In the genomic region with DNA sequence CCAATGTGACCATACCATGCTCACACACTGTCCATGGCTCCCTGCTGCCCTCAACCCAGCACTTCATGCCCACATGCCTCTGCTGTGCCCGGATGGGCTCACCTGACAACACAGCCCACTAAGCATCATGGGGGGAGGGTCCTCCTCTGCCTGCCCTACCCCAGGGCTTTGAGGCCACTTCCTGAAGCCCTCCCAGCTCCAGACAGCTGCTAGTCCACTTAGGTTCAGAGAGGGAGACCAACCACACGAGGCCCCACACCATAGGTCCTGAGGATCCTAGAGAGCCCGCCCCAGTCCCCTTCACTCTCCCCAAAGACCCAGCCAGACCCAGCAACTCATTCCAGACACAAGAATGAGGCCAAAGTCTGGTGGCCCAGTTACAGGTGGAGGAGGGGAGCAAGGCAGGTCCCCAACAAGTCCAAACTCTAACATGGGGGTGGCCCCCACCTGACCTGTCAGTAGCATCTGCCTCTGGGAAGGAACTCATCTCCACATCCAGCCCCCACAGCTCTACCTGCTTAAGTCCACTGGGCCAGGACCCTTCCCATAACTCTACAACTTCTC, we compare ENCODE assay signal across 8 mouse cellular contexts. TPM values are rescaled to one million over a fixed set of nuclear protein-coding genes. Genes with fewer than 3 reads are reported as not detected.
DNase-seq lines count a peak whose midpoint lies in the region; ATAC-seq and TF ChIP-seq lines count a peak whose summit lies in the region.

No protein-coding gene starts in this region.

- peaks cover 24% of the 10 kb centered on the region for H3K36me3 ChIP-seq in limb, embryonic 15.5 days
- H3K36me3 ChIP-seq in stomach, postnatal 0 days (ENCODE audit: control insufficient read depth, insufficient read depth, low read length), result peaks cover 4% of the 10 kb centered on the region; the same call in 1 of the 2 replicates

- H3K27ac ChIP-seq in limb, embryonic 15.5 days, result no peak overlapping the region
- 0 out of 2 replicates have a peak overlapping the region, but pooled peaks have one; percentile 30 for H3K27ac ChIP-seq in stomach, postnatal 0 days (replicated peaks)

- DNase-seq in adrenal gland, adult (ENCODE audit: inconsistent age in 2 of 2, low spot score in 1 of 2), result peak; percentile 38 to 46
- no peak for DNase-seq in adrenal gland, adult 8-10 months
- peak; percentile 22 for DNase-seq in retina, postnatal 1 day
- no peak for DNase-seq in retina, embryonic 14.5 days (ENCODE audit: low spot score)
- no peak for DNase-seq in stomach, postnatal 0 days (ENCODE audit: low spot score)
- no peak for DNase-seq in frontal cortex, postnatal 10 days (ENCODE audit: low spot score in 2 of 2)
- no peak for DNase-seq in T-cell, adult 2 months (ENCODE audit: low spot score)

- TF ChIP-seq CTCF in stomach, postnatal 0 days (IDR thresholded peaks at IDR 0.05; ENCODE audit: low read depth), result no peak

- no peak for ATAC-seq in limb, embryonic 15.5 days (ENCODE audit: insufficient number of reproducible peaks, low FRiP score, low TSS enrichment, low read depth)
- no peak for ATAC-seq in stomach, postnatal 0 days (ENCODE audit: low FRiP score, low TSS enrichment)

- 41% methylated on average over 3 of the region's 3 CpGs for WGBS in limb, embryonic 15.5 days
- WGBS in stomach, postnatal 0 days, result 51% methylated on average over 3 of the region's 3 CpGs

- peak overlapping the region; percentile 69 for H3K4me3 ChIP-seq in limb, embryonic 15.5 days
- peak overlapping the region; percentile 95 for H3K4me3 ChIP-seq in stomach, postnatal 0 days (ENCODE audit: low read depth, low read length)

- no peaks in the 10 kb centered on the region for H3K27me3 ChIP-seq in limb, embryonic 15.5 days
- no peaks in the 10 kb centered on the region for H3K27me3 ChIP-seq in stomach, postnatal 0 days (ENCODE audit: control insufficient read depth, insufficient read depth, low read length)

- H3K9ac ChIP-seq in limb, embryonic 15.5 days, result peak overlapping the region; percentile 80; the same call in 1 of the 2 replicates
- H3K9ac ChIP-seq in stomach, postnatal 0 days (ENCODE audit: low read length), result peak overlapping the region; percentile 90

- H3K4me1 ChIP-seq in limb, embryonic 15.5 days, result peaks cover 65% of the 10 kb centered on the region
- peaks cover 25% of the 10 kb centered on the region for H3K4me1 ChIP-seq in stomach, postnatal 0 days (replicated peaks; ENCODE audit: control insufficient read depth, insufficient read depth)

- TF ChIP-seq EP300 in stomach, postnatal 0 days (optimal IDR thresholded peaks at IDR 0.05), result no peak

- H3K4me2 ChIP-seq in limb, embryonic 15.5 days, result peak overlapping the region; percentile 98
- peak overlapping the region; percentile 97 for H3K4me2 ChIP-seq in stomach, postnatal 0 days (replicated peaks; ENCODE audit: low read depth)

- no peaks in the 10 kb centered on the region for H3K9me3 ChIP-seq in limb, embryonic 15.5 days
- H3K9me3 ChIP-seq in stomach, postnatal 0 days (ENCODE audit: control insufficient read depth, low read length), result no peaks in the 10 kb centered on the region

RNA-seq across cellular contexts. Expression of a gene that starts 2.2 kb away (rescaled TPM):
- 10 to 100 TPM; 59.1 to 67.2 (median 62.7) TPM for total RNA-seq in adrenal gland, adult 8-10 months (2022)
- 40.4 and 42.9 TPM in 2 replicates for polyA plus RNA-seq in limb, embryonic 15.5 days (2015; fragmentation: Nextera tagmentation; extraction: Ambion mirVana)
- polyA plus RNA-seq in stomach, postnatal 0 days (2015; fragmentation: Nextera tagmentation; extraction: Ambion mirVana), result 47.0 and 56.1 TPM in 2 replicates

RNA-seq across cellular contexts. Expression of a gene that starts 8.5 kb away (rescaled TPM):
- total RNA-seq in adrenal gland, adult 8-10 months (2022), result 10 to 100 TPM; 15.9 to 18.8 (median 17.7) TPM
- 5.7 and 7.0 TPM in 2 replicates for polyA plus RNA-seq in limb, embryonic 15.5 days (2015; fragmentation: Nextera tagmentation; extraction: Ambion mirVana)
- 8.2 and 9.1 TPM in 2 replicates for polyA plus RNA-seq in stomach, postnatal 0 days (2015; fragmentation: Nextera tagmentation; extraction: Ambion mirVana)

RNA-seq across cellular contexts. Expression of a gene that starts 12.9 kb away (rescaled TPM):
- 100 to 1,000 TPM; 203 to 262 (median 232) TPM for total RNA-seq in adrenal gland, adult 8-10 months (2022)
- polyA plus RNA-seq in limb, embryonic 15.5 days (2015; fragmentation: Nextera tagmentation; extraction: Ambion mirVana), result 104 and 105 TPM in 2 replicates
- 97.1 and 107 TPM in 2 replicates for polyA plus RNA-seq in stomach, postnatal 0 days (2015; fragmentation: Nextera tagmentation; extraction: Ambion mirVana)

RNA-seq across cellular contexts. Expression of a gene that starts 16.0 kb away (rescaled TPM):
- total RNA-seq in adrenal gland, adult 8-10 months (2022), result 10 to 100 TPM; 11.4 to 25.1 (median 18.2) TPM
- 10.3 and 13.4 TPM in 2 replicates for polyA plus RNA-seq in limb, embryonic 15.5 days (2015; fragmentation: Nextera tagmentation; extraction: Ambion mirVana)
- 4.1 and 4.5 TPM in 2 replicates for polyA plus RNA-seq in stomach, postnatal 0 days (2015; fragmentation: Nextera tagmentation; extraction: Ambion mirVana)

RNA-seq across cellular contexts. Expression of a gene that starts 17.1 kb away (rescaled TPM):
- 100 to 1,000 TPM; 101 to 137 (median 120) TPM for total RNA-seq in adrenal gland, adult 8-10 months (2022)
- 84.9 and 90.7 TPM in 2 replicates for polyA plus RNA-seq in limb, embryonic 15.5 days (2015; fragmentation: Nextera tagmentation; extraction: Ambion mirVana)
- polyA plus RNA-seq in stomach, postnatal 0 days (2015; fragmentation: Nextera tagmentation; extraction: Ambion mirVana), result 54.7 and 61.7 TPM in 2 replicates

Comparison
In these comparisons a context has a peak if more than half of its experiments do, and no peak if none do; other contexts are left out.
1. DNase-seq: peak in adrenal gland, adult (2 of 2) and retina, postnatal 1 day (single experiment); none in adrenal gland, adult 8-10 months (single experiment), retina, embryonic 14.5 days (single experiment), stomach, postnatal 0 days (single experiment), frontal cortex, postnatal 10 days (0 of 2) and T-cell, adult 2 months (single experiment).